Mouse (Mus musculus): ENCODE measurements at regions not wholly inside any gene's neighbourhood (a gene's known extent, or its start where the extent isn't known, plus 50 kb on each side); places are given as distances from the start of the nearest gene placed in this dataset.

- DNase-seq (ENCODE audit: low read depth): no peak
These were observed 95.8 kb upstream of the Mgmt start for GRCm38 (mm10) chr7:136798605-136799004.

DNA sequence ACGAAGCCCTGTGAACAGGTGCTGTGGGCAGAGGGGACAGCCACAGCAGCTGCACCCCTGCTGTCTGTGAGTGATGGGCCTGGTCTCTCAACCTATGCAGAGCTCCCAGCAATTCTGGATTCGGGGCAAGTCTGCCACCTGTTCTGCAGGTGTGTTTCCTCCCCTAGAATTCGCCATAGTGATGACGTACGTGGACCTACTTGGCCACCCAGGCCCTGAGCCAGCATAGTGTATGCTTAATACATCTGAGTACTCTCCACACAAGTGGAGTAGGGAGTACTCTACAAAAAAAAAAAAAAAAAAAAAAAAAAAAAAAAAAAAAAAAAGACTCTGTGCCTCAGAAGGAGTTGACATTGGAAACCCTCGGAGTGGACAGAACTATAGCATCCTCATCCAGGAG lies 87.3 kb upstream of the Mgmt start:
- no peak for DNase-seq (ENCODE audit: low read depth)

DNA sequence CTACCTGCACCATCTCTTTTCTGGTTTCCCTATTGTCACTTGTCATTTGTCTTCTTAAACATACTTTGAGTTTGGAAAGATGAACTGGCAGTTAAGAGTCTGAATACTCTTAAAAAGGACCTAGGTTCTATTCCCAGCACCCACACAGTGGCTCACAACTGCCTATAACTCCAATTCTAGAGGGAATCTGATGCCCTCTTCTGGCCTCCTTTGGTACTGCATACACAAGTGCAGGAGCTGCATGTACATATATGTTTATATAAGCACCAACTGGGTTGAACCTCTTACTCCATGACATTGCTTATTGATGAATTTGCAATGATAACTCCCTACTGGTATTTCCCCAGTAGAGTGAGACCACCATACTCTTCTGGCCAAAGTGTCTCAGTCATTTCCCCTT lies 86.4 kb upstream of the Mgmt start:
- DNase-seq (ENCODE audit: low read depth): no peak

DNA sequence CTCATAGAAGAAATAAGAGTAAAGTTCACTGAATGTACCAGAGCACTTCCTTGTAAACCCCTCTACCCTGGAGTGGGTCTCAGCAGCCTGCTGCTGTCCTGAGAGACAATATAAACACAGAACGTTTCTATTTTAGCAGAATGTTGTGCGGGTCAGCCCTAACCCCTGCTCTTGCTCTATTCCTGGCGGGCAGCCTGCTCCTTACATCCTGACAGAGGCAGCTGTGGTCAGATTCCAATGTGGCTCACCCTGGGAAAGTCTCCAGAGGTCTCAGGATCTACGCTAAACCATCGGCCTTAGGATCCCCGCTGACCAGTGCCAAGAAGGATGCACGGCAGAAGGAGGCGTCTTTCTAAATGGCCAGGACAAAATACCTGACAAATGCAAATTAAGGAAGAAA lies 84.8 kb upstream of the Mgmt start:
- DNase-seq (ENCODE audit: low read depth): no peak

DNA sequence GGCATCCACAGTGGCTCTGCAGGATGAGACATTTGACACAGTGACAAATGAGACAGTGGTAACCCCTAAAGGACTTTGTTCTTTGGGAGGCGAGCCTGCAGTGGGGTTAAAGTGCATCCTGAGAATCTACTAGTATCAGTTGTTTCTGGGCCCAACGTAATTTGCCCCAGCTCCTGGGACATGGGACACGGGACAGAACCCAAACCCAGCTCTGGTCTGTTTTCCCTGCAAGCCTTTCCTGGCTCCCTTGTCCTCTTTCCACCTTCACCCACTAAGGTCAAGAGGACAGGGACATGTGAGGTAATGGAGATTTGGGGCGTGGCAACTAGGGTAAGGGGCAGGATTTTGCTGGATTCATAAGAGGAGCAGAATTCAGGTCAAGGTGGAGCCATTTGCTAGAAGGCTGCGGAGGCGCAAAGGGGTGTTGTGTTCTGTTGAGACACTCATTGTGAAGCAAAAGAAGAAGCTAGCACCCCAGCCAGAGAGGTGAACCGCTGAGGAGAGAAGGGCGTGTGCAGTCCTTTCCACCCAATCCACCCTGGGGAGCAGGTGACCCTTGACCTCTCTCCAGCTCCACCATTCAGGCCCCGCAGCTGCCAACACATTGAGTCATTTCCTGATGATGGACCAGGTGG lies 80.6 kb upstream of the Mgmt start:
- DNase-seq (ENCODE audit: low read depth): no peak

- no peak for DNase-seq (ENCODE audit: low read depth)
These were observed 79.7 kb upstream of the Mgmt start for GRCm38 (mm10) chr7:136814751-136815150.

- no peak for DNase-seq (ENCODE audit: low read depth)
These were observed 74.1 kb upstream of the Mgmt start for GRCm38 (mm10) chr7:136820291-136820690.

- no peak for DNase-seq (ENCODE audit: low read depth)
These were observed 68.8 kb upstream of the Mgmt start for GRCm38 (mm10) chr7:136825647-136826046.

DNA sequence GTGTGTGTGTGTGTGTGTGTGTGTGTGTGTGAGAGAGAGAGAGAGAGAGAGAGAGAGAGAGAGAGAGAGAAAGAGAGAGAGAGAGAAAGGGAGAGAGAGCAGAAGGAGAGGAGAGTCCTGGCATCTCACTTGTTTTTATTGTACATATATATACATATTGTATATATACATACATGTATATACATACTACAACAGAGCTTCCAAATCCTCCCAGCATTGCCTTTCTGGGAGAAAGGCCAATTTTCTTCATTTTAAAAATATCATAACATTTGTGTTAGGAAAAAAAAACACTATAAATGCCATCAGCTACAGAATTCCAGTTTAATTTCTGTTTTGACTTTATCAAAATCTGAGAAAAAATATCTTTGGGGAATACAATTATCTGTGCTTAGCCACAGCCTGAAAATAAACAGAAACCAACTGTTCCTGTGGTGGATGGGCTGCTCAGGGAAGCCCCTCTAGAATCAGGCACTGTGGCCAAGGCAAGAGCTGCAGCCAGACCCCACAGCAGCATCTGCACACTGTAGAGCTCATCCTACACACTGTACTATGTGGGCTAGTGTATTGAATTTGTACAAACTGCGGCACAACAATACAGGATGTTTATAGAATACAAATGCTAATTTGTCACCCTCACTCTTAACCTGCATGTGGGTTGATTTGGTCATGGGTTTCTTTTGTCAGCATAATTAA lies 64.6 kb upstream of the Mgmt start:
- DNase-seq (ENCODE audit: low read depth): no peak

GRCm38 (mm10) chr7:136832419-136832818 lies 62.0 kb upstream of the Mgmt start:
- no peak for DNase-seq (ENCODE audit: low read depth)

DNA sequence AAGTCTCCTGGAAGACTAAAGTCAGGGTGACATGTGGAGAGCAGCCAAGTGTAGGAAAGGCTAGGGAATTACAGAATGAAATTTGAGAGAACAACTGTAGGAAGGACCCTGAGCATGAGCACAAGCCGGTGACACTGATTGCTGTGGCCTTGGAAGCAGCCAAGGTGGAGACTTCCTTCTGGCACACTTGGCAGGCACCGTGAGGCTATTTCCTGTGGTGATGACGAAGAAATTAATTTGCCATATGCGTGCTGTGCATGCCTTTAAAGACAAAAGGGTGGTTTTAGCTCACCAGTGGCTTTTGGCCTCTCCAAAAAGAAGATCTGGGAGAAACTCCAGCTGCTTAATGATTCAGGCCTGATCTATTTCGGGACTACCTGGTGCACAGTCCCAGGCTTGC lies 55.4 kb upstream of the Mgmt start:
- DNase-seq (ENCODE audit: low read depth): no peak

DNA sequence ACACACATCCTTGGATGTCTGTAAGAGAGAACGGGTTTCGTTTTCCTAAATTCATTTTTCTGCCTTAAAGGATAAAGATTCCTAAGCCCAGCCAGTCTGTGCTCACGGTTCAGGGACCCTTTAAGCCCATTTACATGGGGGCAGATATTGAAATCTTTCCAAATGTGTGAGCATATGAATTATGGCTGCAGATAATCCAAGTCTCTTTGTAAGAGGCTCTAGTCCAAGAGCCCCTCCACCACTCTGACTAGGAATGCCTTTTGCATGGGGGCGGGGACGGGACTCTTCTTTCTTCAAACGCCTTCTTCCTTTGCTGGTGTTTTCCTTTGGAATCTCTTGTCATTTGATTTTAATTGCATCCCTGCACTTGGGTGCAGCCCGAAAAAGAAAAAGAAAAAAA lies 54.2 kb upstream of the Mgmt start:
- DNase-seq (ENCODE audit: low read depth): no peak

DNA sequence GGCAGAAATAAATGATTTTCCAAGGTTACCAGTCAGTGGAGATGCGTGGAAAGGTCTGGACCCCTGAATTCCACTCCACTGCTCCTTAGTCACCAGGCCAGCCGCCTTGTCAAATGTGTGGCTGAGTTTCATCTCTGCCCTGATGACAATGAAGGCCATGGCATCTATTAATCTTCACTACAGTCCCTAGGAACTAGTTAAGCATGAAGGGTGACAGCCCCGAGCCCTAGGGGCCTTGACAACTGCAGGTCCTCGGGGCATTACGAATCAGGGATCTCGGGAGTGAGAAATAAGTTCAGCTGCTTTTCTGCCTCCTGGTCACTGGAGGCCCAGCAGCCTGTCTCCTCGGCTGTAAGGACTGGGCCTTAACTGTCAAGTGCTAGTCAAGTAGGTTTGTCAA lies 51.7 kb upstream of the Mgmt start:
- no peak for DNase-seq (ENCODE audit: low read depth)

- DNase-seq (ENCODE audit: low read depth): no peak
These were observed 50.1 kb upstream of the Mgmt start for GRCm38 (mm10) chr7:136844282-136844681.

Measured in c-Kit-positive CD71-positive TER-119-negative erythroid progenitor cells, embryonic 14.5 days (primary cell).